Mouse (Mus musculus): Measurements from ENCODE around the gene Kcnab3.
A peak's percentile ranks its signal among the peaks of the same experiment; 100 is the strongest.

Gene Kcnab3

GRCm38 (mm10) chr11:69371601-69372000, 45.5 kb downstream of the Kcnab3 start:
- no peak for DNase-seq

GRCm38 (mm10) chr11:69372056-69372779, 46.2 kb downstream of the Kcnab3 start:
- DNase-seq = peak; percentile 93

- peak; percentile 28 for DNase-seq
Measured at GRCm38 (mm10) chr11:69372780-69373170, 46.7 kb downstream of the Kcnab3 start.

- DNase-seq = peak; percentile 28
Measured at GRCm38 (mm10) chr11:69373223-69373965, 47.3 kb downstream of the Kcnab3 start.

GRCm38 (mm10) chr11:69375646-69376045, 49.6 kb downstream of the Kcnab3 start:
- DNase-seq = no peak

- DNase-seq = no peak
Measured at GRCm38 (mm10) chr11:69377766-69378165, 51.7 kb downstream of the Kcnab3 start.

GRCm38 (mm10) chr11:69379600-69379999, 53.5 kb downstream of the Kcnab3 start:
- no peak for DNase-seq

- peak; percentile 66 for DNase-seq
Measured at GRCm38 (mm10) chr11:69381356-69381755, 55.3 kb downstream of the Kcnab3 start.

Data from cerebellum, adult 11-12 months (tissue).